Mouse (Mus musculus) limb, embryonic 11.5 days (tissue): ENCODE results near the gene Lamc2. TPM values are rescaled to one million over a fixed set of nuclear protein-coding genes. Genes with fewer than 3 reads are reported as not detected.

Experiments
- ATAC-seq: fragments of 200-750 bp; cut with Nextera tagmentation; 2 replicates; pipeline ENCODE4 v1.8.0; 2017; ENCODE audit warnings: low read depth; ENCODE audit not compliant: insufficient number of reproducible peaks, low FRiP score, low TSS enrichment
- DNase-seq: peaks from one replicate; pipeline ENCODE4 v3.0.0-alpha.2; 2015; ENCODE audit warnings: low spot score
- H3K27ac ChIP-seq: fragments of 300-500 bp; sonication (generic); replicated peaks from 2 replicates; pipeline ENCODE4 v1.5.1; 2014; ENCODE audit warnings: low read depth, mild to moderate bottlenecking, low read length
- H3K27me3 ChIP-seq: fragments of 300-500 bp; sonication (generic); 2 replicates; pipeline ENCODE4 v1.6.1; 2014; ENCODE audit warnings: mild to moderate bottlenecking, low read length, mixed read lengths; ENCODE audit not compliant: control insufficient read depth, insufficient read depth
- H3K36me3 ChIP-seq: fragments of 300-500 bp; sonication (generic); 2 replicates; pipeline ENCODE4 v1.6.1; 2014; ENCODE audit warnings: mild to moderate bottlenecking, low read length, moderate library complexity, mixed read lengths; ENCODE audit not compliant: control insufficient read depth, insufficient read depth
- H3K4me1 ChIP-seq: fragments of 300-500 bp; sonication (generic); 2 replicates; pipeline ENCODE4 v1.6.1; 2014; ENCODE audit warnings: low read length, mixed read lengths; ENCODE audit not compliant: control insufficient read depth, insufficient read depth
- H3K4me2 ChIP-seq: fragments of 300-500 bp; sonication (generic); 2 replicates; pipeline ENCODE4 v1.6.1; 2014; ENCODE audit warnings: low read depth, mild to moderate bottlenecking, moderate library complexity; ENCODE audit not compliant: severe bottlenecking
- H3K4me3 ChIP-seq: fragments of 300-500 bp; sonication (generic); 2 replicates; pipeline ENCODE4 v1.5.1; 2014; ENCODE audit warnings: low read depth, low read length
- H3K9ac ChIP-seq: fragments of 300-500 bp; sonication (generic); 2 replicates; pipeline ENCODE4 v1.6.1; 2014; ENCODE audit warnings: mild to moderate bottlenecking, low read length
- H3K9me3 ChIP-seq: fragments of 300-500 bp; sonication (generic); 2 replicates; pipeline ENCODE4 v1.6.1; 2016; ENCODE audit warnings: low read length; ENCODE audit not compliant: control insufficient read depth
- WGBS: fragments of 180-500 bp; shearing (Covaris S2); extraction: QIAGEN DNeasy Blood & Tissue Kit; methylation state at CpG from one replicate; pipeline ENCODE4 v1.1.7; 2014; 5-methylcytosine and 5-hydroxymethylcytosine counted together
- polyA plus RNA-seq: library from polyadenylated mRNA; unstranded; fragments of >200 nt; fragmentation: Nextera tagmentation; extraction: Ambion mirVana; gene quantifications from 2 replicates; pipeline ENCODE4 v1.2.1, GENCODE M21; 2014

Gene Lamc2
- polyA plus RNA-seq, 1 experiment from 2014 or later = 3.9 TPM

DNA sequence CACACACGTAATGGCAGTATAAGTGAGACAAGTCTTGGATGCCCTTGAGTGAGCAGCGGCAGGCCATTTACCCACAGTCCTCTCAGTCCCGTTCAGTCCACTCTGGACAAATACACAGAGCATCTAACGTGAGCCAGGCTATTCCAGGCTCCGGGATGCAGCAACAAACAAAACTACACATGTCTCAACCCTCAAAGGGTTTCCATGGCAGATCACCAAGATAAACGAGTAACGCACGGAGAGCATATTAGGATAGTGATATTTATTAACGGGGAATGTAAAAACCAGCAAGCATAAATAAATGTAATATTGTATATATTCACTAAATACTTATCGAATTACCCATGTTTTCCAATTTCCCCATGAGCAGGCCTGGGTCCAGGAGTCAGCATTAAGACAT, 15.2 kb downstream of the Lamc2 start:
- H3K4me3 ChIP-seq = no peak overlapping the region
- H3K9ac ChIP-seq = no peak overlapping the region
- H3K27ac ChIP-seq = no peak overlapping the region
- H3K9me3 ChIP-seq = no peaks in the 10 kb centered on the region
- H3K36me3 ChIP-seq = no peaks in the 10 kb centered on the region
- DNase-seq = no peak
- H3K4me2 ChIP-seq = no peak overlapping the region
- WGBS = 90% methylated on average over 10 of the region's 10 CpGs
- peaks cover 3% of the 10 kb centered on the region; the same call in 1 of the 2 replicates for H3K4me1 ChIP-seq
- no peaks in the 10 kb centered on the region for H3K27me3 ChIP-seq
- ATAC-seq = no peak

GRCm38 (mm10) chr1:153168293-153168692, 18.0 kb downstream of the Lamc2 start:
- H3K4me3 ChIP-seq = no peak overlapping the region
- ATAC-seq (no peak), DNase-seq (no peak)
- H3K27ac ChIP-seq = no peak overlapping the region
- H3K27me3 ChIP-seq = no peaks in the 10 kb centered on the region
- H3K9ac ChIP-seq = no peak overlapping the region
- H3K36me3 ChIP-seq = no peaks in the 10 kb centered on the region
- WGBS = 82% methylated on average over 5 of the region's 5 CpGs
- H3K4me1 ChIP-seq = peaks cover 3% of the 10 kb centered on the region; the same call in 1 of the 2 replicates
- no peaks in the 10 kb centered on the region for H3K9me3 ChIP-seq
- no peak overlapping the region for H3K4me2 ChIP-seq

- no peak overlapping the region for H3K4me2 ChIP-seq
- H3K4me1 ChIP-seq = no peaks in the 10 kb centered on the region
- H3K4me3 ChIP-seq = no peak overlapping the region
- ATAC-seq (no peak), DNase-seq (no peak)
- no peak overlapping the region for H3K9ac ChIP-seq
- H3K9me3 ChIP-seq = no peaks in the 10 kb centered on the region
- no peaks in the 10 kb centered on the region for H3K36me3 ChIP-seq
- 56% methylated on average over 3 of the region's 3 CpGs for WGBS
- no peaks in the 10 kb centered on the region for H3K27me3 ChIP-seq
- H3K27ac ChIP-seq = no peak overlapping the region
These were observed 22.4 kb downstream of the Lamc2 start for GRCm38 (mm10) chr1:153163831-153164230.

DNA sequence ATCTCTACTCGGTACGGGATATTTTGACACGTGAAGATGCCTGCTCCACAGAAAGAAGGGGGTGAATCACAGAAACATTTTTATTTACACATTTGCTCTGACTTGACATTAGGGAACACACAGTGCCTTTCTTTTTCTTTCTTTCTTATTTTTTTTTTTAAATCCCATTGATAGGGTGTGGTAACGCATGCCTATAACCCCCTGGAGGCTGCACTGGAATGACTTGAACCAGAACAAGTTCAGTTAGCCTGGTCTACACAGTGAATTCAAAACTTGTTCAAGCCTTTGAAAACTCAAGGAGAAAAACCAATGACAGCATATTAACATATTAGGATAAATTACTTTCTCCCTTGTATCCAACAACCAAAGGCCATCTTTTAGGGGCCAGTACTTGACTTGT, 27.1 kb downstream of the Lamc2 start:
- Histone ChIP-seq H3K4me3 (no peak overlapping the region), H3K27me3 (no peaks in the 10 kb centered on the region), H3K4me1 (no peaks in the 10 kb centered on the region), H3K36me3 (no peaks in the 10 kb centered on the region), H3K27ac (no peak overlapping the region), H3K9ac (no peak overlapping the region), H3K4me2 (no peak overlapping the region), H3K9me3 (no peaks in the 10 kb centered on the region)
- ATAC-seq (no peak), DNase-seq (no peak)
- WGBS = 94% methylated on average over 4 of the region's 4 CpGs

- Histone ChIP-seq H3K27me3 (no peaks in the 10 kb centered on the region), H3K27ac (no peak overlapping the region), H3K36me3 (no peaks in the 10 kb centered on the region), H3K4me3 (no peak overlapping the region), H3K9ac (no peak overlapping the region), H3K4me2 (no peak overlapping the region), H3K9me3 (no peaks in the 10 kb centered on the region), H3K4me1 (no peaks in the 10 kb centered on the region)
- ATAC-seq = no peak
- WGBS = 72% methylated on average over 5 of the region's 5 CpGs
- no peak for DNase-seq
These were observed 29.1 kb downstream of the Lamc2 start for GRCm38 (mm10) chr1:153157021-153157623.

DNA sequence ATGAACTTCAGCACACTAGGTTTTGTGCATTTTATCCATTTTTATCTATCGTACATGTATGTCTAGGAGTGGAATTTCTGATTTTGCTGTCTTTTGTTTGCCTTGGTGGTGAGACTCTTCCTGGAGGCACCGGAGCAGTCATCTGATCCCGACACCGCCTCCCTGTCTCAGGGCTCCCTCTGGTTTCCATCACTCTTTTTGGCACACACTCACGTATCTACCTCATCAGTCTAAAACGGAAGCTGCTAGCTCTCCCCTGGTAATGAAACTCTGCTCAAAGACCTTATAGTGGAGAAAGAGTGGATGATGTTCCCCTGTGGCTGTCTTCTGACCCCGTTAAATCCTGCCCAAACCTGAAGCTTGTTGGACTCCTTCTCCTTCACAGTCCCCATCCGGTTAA, 30.9 kb downstream of the Lamc2 start:
- Histone ChIP-seq H3K27ac (no peak overlapping the region), H3K9me3 (no peaks in the 10 kb centered on the region), H3K4me1 (no peaks in the 10 kb centered on the region), H3K36me3 (no peaks in the 10 kb centered on the region), H3K4me2 (no peak overlapping the region), H3K4me3 (no peak overlapping the region), H3K9ac (no peak overlapping the region), H3K27me3 (no peaks in the 10 kb centered on the region)
- WGBS = 81% methylated on average over 8 of the region's 8 CpGs
- no peak for DNase-seq
- ATAC-seq = no peak

DNA sequence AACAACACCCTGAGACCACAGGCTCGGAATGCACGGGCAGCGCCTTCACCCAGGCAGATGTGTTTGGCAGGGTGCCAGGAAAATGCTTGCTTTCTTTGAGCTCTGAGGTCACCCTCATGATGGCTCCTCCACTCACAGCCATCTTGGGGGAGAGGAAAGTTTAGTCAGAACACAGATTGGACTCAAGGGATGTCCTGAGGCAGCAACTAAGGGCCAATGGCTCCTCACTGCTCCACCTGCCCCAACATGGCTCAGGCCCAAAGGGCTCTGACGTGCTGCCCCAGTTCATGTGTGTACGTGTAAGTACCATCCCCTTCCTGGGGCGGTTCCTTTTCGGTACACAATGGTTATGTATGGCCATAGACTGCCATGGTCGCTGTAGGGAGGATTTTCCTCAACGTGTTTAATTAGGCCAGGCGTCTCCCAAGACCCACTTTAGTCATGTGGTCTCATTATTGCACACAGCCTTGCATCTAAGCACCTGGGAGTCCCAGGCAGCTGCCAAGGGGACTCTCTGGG, 32.6 kb downstream of the Lamc2 start:
- no peak for ATAC-seq
- no peak overlapping the region for H3K9ac ChIP-seq
- no peak overlapping the region for H3K27ac ChIP-seq
- no peaks in the 10 kb centered on the region for H3K27me3 ChIP-seq
- no peaks in the 10 kb centered on the region for H3K9me3 ChIP-seq
- 76% methylated on average over 10 of the region's 10 CpGs for WGBS
- no peaks in the 10 kb centered on the region for H3K36me3 ChIP-seq
- H3K4me1 ChIP-seq = no peaks in the 10 kb centered on the region
- no peak overlapping the region for H3K4me3 ChIP-seq
- DNase-seq = no peak
- H3K4me2 ChIP-seq = no peak overlapping the region

DNA sequence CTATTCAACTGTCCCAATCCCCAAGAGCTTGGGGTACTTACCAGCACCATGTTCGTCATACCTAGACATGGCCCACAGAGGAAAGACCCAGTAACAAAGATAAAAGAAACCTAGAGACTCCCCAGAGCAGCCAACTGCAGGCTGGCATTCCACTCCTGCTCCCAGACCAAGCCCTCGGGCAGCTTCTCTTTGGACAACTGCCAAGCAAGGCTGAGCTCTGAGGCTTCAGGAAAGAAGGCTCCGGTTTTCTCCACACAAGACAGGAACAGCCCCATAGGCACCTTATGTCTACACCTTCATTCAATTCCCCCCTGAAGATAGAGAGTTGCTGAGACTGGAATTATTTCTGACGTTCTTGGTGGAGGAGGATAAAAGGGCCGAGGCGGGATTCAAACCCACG, 33.7 kb downstream of the Lamc2 start:
- no peak overlapping the region for H3K4me3 ChIP-seq
- ATAC-seq (no peak), DNase-seq (no peak)
- no peaks in the 10 kb centered on the region for H3K9me3 ChIP-seq
- H3K9ac ChIP-seq = no peak overlapping the region
- no peaks in the 10 kb centered on the region for H3K36me3 ChIP-seq
- H3K27ac ChIP-seq = no peak overlapping the region
- no peaks in the 10 kb centered on the region for H3K4me1 ChIP-seq
- no peak overlapping the region for H3K4me2 ChIP-seq
- H3K27me3 ChIP-seq = no peaks in the 10 kb centered on the region
- 88% methylated on average over 7 of the region's 7 CpGs for WGBS

DNA sequence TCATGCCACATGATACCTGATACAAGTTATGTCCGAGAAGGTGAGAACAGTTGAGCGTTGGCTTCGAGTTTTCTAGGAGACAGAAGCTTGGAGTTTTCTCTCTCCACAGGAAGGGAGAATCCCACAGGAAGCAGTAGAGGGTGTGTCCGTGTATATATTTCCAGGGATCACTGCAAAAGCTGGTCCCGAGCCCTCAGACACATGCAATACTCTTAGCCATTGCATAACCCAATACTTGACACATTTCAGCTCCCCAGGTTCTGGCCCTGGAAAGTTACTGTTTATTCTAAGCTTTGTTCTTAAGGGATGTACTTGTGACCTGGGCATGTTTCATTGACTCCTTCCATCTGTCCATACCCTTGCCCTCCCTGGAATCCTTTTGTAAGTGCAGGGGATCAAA, 40.5 kb downstream of the Lamc2 start:
- Histone ChIP-seq H3K4me3 (no peak overlapping the region), H3K4me1 (peaks cover 3% of the 10 kb centered on the region; the same call in 1 of the 2 replicates), H3K27ac (no peak overlapping the region), H3K36me3 (no peaks in the 10 kb centered on the region), H3K27me3 (no peaks in the 10 kb centered on the region), H3K9me3 (no peaks in the 10 kb centered on the region), H3K4me2 (no peak overlapping the region), H3K9ac (no peak overlapping the region)
- DNase-seq = no peak
- 88% methylated on average over 5 of the region's 5 CpGs for WGBS
- ATAC-seq = no peak
